In genomic region chr1:25610776-25611175, GRCm38 (mm10) we compare ENCODE assay signal across 6 mouse cellular contexts.
DNase-seq lines count a peak whose midpoint lies in the region.

No protein-coding gene starts in this region.

- DNase-seq in cerebellum, adult 11 months: peak; percentile 39
- peak; percentile 46 to 58 for DNase-seq in cerebellum, adult 18-20 months
- DNase-seq in cerebellum, adult 8-10 months: peak; percentile 27
- peak; percentile 67 for DNase-seq in cerebellum, adult 9-11 months
- DNase-seq in cerebellum, postnatal 14 days: peak; percentile 19 to 66
- peak; percentile 37 to 57 for DNase-seq in cerebellum, postnatal 36 days

Comparison
In these comparisons a context has a peak if more than half of its experiments do, and no peak if none do; other contexts are left out.
1. Peak in every context shown above with its lines: DNase-seq.